7 mouse cellular contexts compared by ENCODE assay signal in the genomic region with DNA sequence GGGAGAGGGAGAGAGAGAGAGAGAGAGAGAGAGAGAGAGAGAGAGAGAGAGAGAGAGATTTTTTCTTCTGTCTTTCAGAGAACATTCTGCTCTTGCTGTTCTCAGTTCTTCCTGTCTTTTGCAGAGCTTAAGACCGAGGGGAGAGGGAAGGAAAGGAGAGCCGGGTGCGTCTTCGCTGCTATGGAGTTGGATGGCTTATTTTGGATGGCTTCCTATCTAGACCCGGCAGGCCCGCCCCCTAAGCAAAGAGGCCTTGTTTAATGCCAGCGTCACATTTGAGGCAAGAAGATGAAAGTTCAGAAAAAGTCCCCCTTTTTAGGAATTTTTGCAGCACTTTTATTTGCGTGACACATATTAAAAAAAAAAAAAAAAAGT. TPM values are rescaled to one million over a fixed set of nuclear protein-coding genes. Genes with fewer than 3 reads are reported as not detected.
A peak's percentile ranks its signal among the peaks of the same experiment; 100 is the strongest.
DNase-seq lines count a peak whose midpoint lies in the region; ATAC-seq lines count a peak whose summit lies in the region.

No protein-coding gene starts in this region.

- no peaks in the 10 kb centered on the region for H3K27me3 ChIP-seq in forebrain, embryonic 16.5 days (replicated peaks; ENCODE audit: control insufficient read depth, insufficient read depth, low read length)

- peaks cover 28% of the 10 kb centered on the region for H3K4me1 ChIP-seq in forebrain, embryonic 16.5 days (replicated peaks; ENCODE audit: control insufficient read depth, insufficient read depth, low read length)

- DNase-seq in right cerebral cortex, postnatal 4 days = peak; percentile 44
- no peak for DNase-seq in right cerebral cortex, adult 18-20 months
- peak; percentile 63 for DNase-seq in kidney, postnatal 10 days
- peak; percentile 40 to 57 for DNase-seq in lung, postnatal 4 days
- DNase-seq in spleen, adult 12 weeks (ENCODE audit: low spot score) = no peak

- no peaks in the 10 kb centered on the region for H3K36me3 ChIP-seq in forebrain, embryonic 16.5 days (ENCODE audit: control insufficient read depth, insufficient read depth)

- 8% methylated on average over 8 of the region's 8 CpGs for WGBS in forebrain, embryonic 16.5 days

- peak overlapping the region; percentile 48 for H3K4me3 ChIP-seq in forebrain, embryonic 16.5 days (replicated peaks; ENCODE audit: low read length)

- no peaks in the 10 kb centered on the region for H3K9me3 ChIP-seq in forebrain, embryonic 16.5 days (ENCODE audit: control insufficient read depth, low read length)

- H3K9ac ChIP-seq in forebrain, embryonic 16.5 days (replicated peaks; ENCODE audit: low read depth, low read length) = peak overlapping the region; percentile 14

- peak overlapping the region; percentile 71 for H3K4me2 ChIP-seq in forebrain, embryonic 16.5 days (ENCODE audit: low read length)

- H3K27ac ChIP-seq in forebrain, embryonic 16.5 days (ENCODE audit: low read length) = peak overlapping the region; percentile 85

- ATAC-seq in forebrain, embryonic 16.5 days = peak; percentile 32
- ATAC-seq in activated CD4-positive, CD25-positive, alpha-beta regulatory T cell, adult 4 months = no peak

RNA-seq across cellular contexts. Expression of gene Ndufb4, which starts 30.0 kb away (rescaled TPM):
- 49.6 and 68.2 TPM in 2 replicates for polyA plus RNA-seq in forebrain, embryonic 16.5 days (2015; fragmentation: Nextera tagmentation; extraction: Ambion mirVana)
- polyA plus RNA-seq in activated CD4-positive, CD25-positive, alpha-beta regulatory T cell, adult 4 months (2017; shearing (Covaris generic)) = 10 to 100 TPM; 47.3 to 60.5 TPM

Comparison
In these comparisons a context has a peak if more than half of its experiments do, and no peak if none do; other contexts are left out.
1. DNase-seq: peak in right cerebral cortex, postnatal 4 days (single experiment), kidney, postnatal 10 days (single experiment) and lung, postnatal 4 days (2 of 2); none in right cerebral cortex, adult 18-20 months (single experiment) and spleen, adult 12 weeks (single experiment).